Comparison of ENCODE assay signal across 8 mouse cellular contexts in the genomic region with DNA sequence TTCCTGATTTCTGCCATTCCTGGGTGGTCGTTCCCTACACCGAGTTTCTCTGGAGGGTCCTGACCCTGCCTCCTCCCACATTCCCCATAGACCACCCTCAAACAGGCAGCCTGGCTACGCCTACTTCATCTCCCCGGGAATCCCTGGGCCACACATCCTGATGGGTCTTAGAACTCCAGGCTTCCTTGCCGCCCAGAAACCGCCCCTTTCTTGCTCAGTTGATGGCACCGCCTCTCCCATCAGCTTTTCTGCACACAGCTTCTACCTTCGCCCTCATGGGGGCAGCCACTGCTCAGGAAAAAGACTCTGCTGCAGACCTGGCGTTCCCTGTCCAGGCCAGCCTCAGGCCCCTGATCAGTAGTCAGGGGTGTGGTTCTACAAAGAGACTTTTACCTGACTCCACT. TPM values are rescaled to one million over a fixed set of nuclear protein-coding genes. Genes with fewer than 3 reads are reported as not detected.
DNase-seq lines count a peak whose midpoint lies in the region; ATAC-seq lines count a peak whose summit lies in the region.

No protein-coding gene starts in this region.

- no peaks in the 10 kb centered on the region for H3K36me3 ChIP-seq in heart, embryonic 11.5 days (ENCODE audit: control insufficient read depth, insufficient read depth, low read length)
- no peaks in the 10 kb centered on the region for H3K36me3 ChIP-seq in kidney, embryonic 14.5 days (ENCODE audit: control insufficient read depth, insufficient read depth, low read length)
- H3K36me3 ChIP-seq in liver, embryonic 16.5 days (ENCODE audit: control insufficient read depth, insufficient read depth) = no peaks in the 10 kb centered on the region
- no peaks in the 10 kb centered on the region for H3K36me3 ChIP-seq in neural tube, embryonic 13.5 days

- H3K4me3 ChIP-seq in heart, embryonic 11.5 days (ENCODE audit: low read depth, low read length) = no peak overlapping the region
- no peak overlapping the region for H3K4me3 ChIP-seq in kidney, embryonic 14.5 days (ENCODE audit: low read length)
- H3K4me3 ChIP-seq in liver, embryonic 16.5 days (ENCODE audit: low read depth, low read length) = no peak overlapping the region
- H3K4me3 ChIP-seq in neural tube, embryonic 13.5 days = no peak overlapping the region

- H3K4me1 ChIP-seq in heart, embryonic 11.5 days (ENCODE audit: control insufficient read depth, insufficient read depth, low read length) = peaks cover 4% of the 10 kb centered on the region; the same call in 1 of the 2 replicates
- peaks cover 6% of the 10 kb centered on the region for H3K4me1 ChIP-seq in kidney, embryonic 14.5 days (ENCODE audit: control insufficient read depth, insufficient read depth, low read length)
- peaks cover 9% of the 10 kb centered on the region for H3K4me1 ChIP-seq in liver, embryonic 16.5 days (ENCODE audit: control insufficient read depth, low read depth, low read length)
- peaks cover 10% of the 10 kb centered on the region for H3K4me1 ChIP-seq in neural tube, embryonic 13.5 days (replicated peaks)

- peaks cover 8% of the 10 kb centered on the region; the same call in 1 of the 2 replicates for H3K27me3 ChIP-seq in heart, embryonic 11.5 days (ENCODE audit: control insufficient read depth, insufficient read depth, low read length)
- no peaks in the 10 kb centered on the region for H3K27me3 ChIP-seq in kidney, embryonic 14.5 days (ENCODE audit: control insufficient read depth, insufficient read depth, low read length)
- no peaks in the 10 kb centered on the region for H3K27me3 ChIP-seq in liver, embryonic 16.5 days (ENCODE audit: control insufficient read depth, insufficient read depth, low read depth, low read length)
- H3K27me3 ChIP-seq in neural tube, embryonic 13.5 days = no peaks in the 10 kb centered on the region

- 2% methylated on average over 9 of the region's 9 CpGs for WGBS in heart, embryonic 11.5 days (ENCODE audit: insufficient replicate concordance)
- under 1% methylated on average over 9 of the region's 9 CpGs for WGBS in kidney, embryonic 14.5 days
- WGBS in liver, embryonic 16.5 days (ENCODE audit: insufficient replicate concordance) = 3% methylated on average over 9 of the region's 9 CpGs
- WGBS in neural tube, embryonic 13.5 days = 2% methylated on average over 9 of the region's 9 CpGs

- no peaks in the 10 kb centered on the region for H3K9me3 ChIP-seq in heart, embryonic 11.5 days (replicated peaks; ENCODE audit: control insufficient read depth, low read length)
- H3K9me3 ChIP-seq in kidney, embryonic 14.5 days (ENCODE audit: control insufficient read depth, low read length) = no peaks in the 10 kb centered on the region
- H3K9me3 ChIP-seq in liver, embryonic 16.5 days (replicated peaks; ENCODE audit: control insufficient read depth, low read length) = no peaks in the 10 kb centered on the region
- no peaks in the 10 kb centered on the region for H3K9me3 ChIP-seq in neural tube, embryonic 13.5 days

- H3K4me2 ChIP-seq in heart, embryonic 11.5 days = peak overlapping the region; percentile 55
- peak overlapping the region; percentile 38 for H3K4me2 ChIP-seq in kidney, embryonic 14.5 days (replicated peaks; ENCODE audit: low read depth, low read length)
- peak overlapping the region; percentile 41 for H3K4me2 ChIP-seq in liver, embryonic 16.5 days (ENCODE audit: low read depth, low read length)
- peak overlapping the region; percentile 43 for H3K4me2 ChIP-seq in neural tube, embryonic 13.5 days

- no peak overlapping the region for H3K27ac ChIP-seq in heart, embryonic 11.5 days (ENCODE audit: low read depth, low read length)
- no peak overlapping the region for H3K27ac ChIP-seq in kidney, embryonic 14.5 days (ENCODE audit: low read depth, low read length)
- no peak overlapping the region for H3K27ac ChIP-seq in liver, embryonic 16.5 days (ENCODE audit: low read length)
- no peak overlapping the region for H3K27ac ChIP-seq in neural tube, embryonic 13.5 days (replicated peaks)

- ATAC-seq in heart, embryonic 11.5 days (replicated peaks; ENCODE audit: insufficient number of reproducible peaks, low FRiP score, low TSS enrichment) = peak; percentile 53
- ATAC-seq in kidney, embryonic 14.5 days (ENCODE audit: low FRiP score, low TSS enrichment) = peak; percentile 88
- ATAC-seq in liver, embryonic 16.5 days (ENCODE audit: low read depth) = peak; percentile 78
- peak; percentile 88 for ATAC-seq in neural tube, embryonic 13.5 days (ENCODE audit: low read depth)

- peak; percentile 47 for DNase-seq in layer of hippocampus, adult 11-12 months (ENCODE audit: low spot score)
- no peak for DNase-seq in layer of hippocampus, adult 9-10 months (ENCODE audit: low spot score)
- DNase-seq in embryo, embryonic 10.5 days (ENCODE audit: low spot score) = peak; percentile 82
- DNase-seq in thymus, adult 18-20 months = no peak

- no peak overlapping the region for H3K9ac ChIP-seq in heart, embryonic 11.5 days (ENCODE audit: low read depth, low read length)
- H3K9ac ChIP-seq in kidney, embryonic 14.5 days (ENCODE audit: low read depth, low read length) = no peak overlapping the region
- H3K9ac ChIP-seq in liver, embryonic 16.5 days (ENCODE audit: low read depth, low read length) = no peak overlapping the region
- no peak overlapping the region for H3K9ac ChIP-seq in neural tube, embryonic 13.5 days

RNA-seq across cellular contexts. Expression of gene Rpn1, which starts 39.6 kb away (rescaled TPM):
- polyA plus RNA-seq in heart, embryonic 11.5 days (2014; fragmentation: Nextera tagmentation; extraction: Ambion mirVana) = 234 and 256 TPM in 2 replicates
- 294 and 402 TPM in 2 replicates for polyA plus RNA-seq in kidney, embryonic 14.5 days (2014; fragmentation: Nextera tagmentation; extraction: Ambion mirVana)
- 173 and 183 TPM in 2 replicates for polyA plus RNA-seq in liver, embryonic 16.5 days (2015; fragmentation: Nextera tagmentation; extraction: Ambion mirVana)
- polyA plus RNA-seq in neural tube, embryonic 13.5 days (2015; fragmentation: Nextera tagmentation; extraction: Ambion mirVana) = 286 and 299 TPM in 2 replicates

Comparison
In these comparisons a context has a peak if more than half of its experiments do, and no peak if none do; other contexts are left out.
1. DNase-seq: peak in layer of hippocampus, adult 11-12 months (single experiment) and embryo, embryonic 10.5 days (single experiment); none in layer of hippocampus, adult 9-10 months (single experiment) and thymus, adult 18-20 months (0 of 2).
2. Peak in every context shown above with its lines, with median percentiles within 50 percentile points of each other: ATAC-seq and H3K4me2 ChIP-seq.